Mouse (Mus musculus) myocyte (in vitro differentiated cells): ENCODE results near the gene Gm9972. TPM values are rescaled to one million over a fixed set of nuclear protein-coding genes. Genes with fewer than 3 reads are reported as not detected.

Experiments used
- H3K27me3 ChIP-seq: one replicate; pipeline ENCODE4 v1.6.1; 2011; ENCODE audit not compliant: control insufficient read depth, insufficient read depth, insufficient read length
- H3K36me3 ChIP-seq: one replicate; pipeline ENCODE4 v1.6.1; 2011; ENCODE audit not compliant: control insufficient read depth, insufficient read depth
- H3K4me2 ChIP-seq: one replicate; pipeline ENCODE4 v1.6.1; 2011; ENCODE audit warnings: low read depth, control low read depth
- H3K4me3 ChIP-seq: one replicate; pipeline ENCODE4 v1.5.1; 2011; ENCODE audit warnings: mild to moderate bottlenecking, control low read depth, moderate library complexity
- H3K79me2 ChIP-seq: one replicate; pipeline ENCODE4 v1.6.1; 2011; ENCODE audit not compliant: control insufficient read depth, insufficient read depth
- H3ac ChIP-seq: one replicate; pipeline ENCODE4 v1.6.1; 2011; ENCODE audit not compliant: control insufficient read depth, insufficient read length
- CEBPB ChIP-seq: IDR thresholded peaks from 2 replicates; pipeline ENCODE4 v1.6.1; 2011; ENCODE audit warnings: mild to moderate bottlenecking, moderate library complexity; ENCODE audit not compliant: poor library complexity, insufficient read depth, severe bottlenecking
- E2F4 ChIP-seq: IDR thresholded peaks from one replicate; pipeline ENCODE4 v1.6.1; 2011; ENCODE audit warnings: mild to moderate bottlenecking, control low read depth, moderate library complexity; ENCODE audit not compliant: insufficient read depth
- MAX ChIP-seq: IDR thresholded peaks from one replicate; pipeline ENCODE4 v1.6.1; 2011; ENCODE audit warnings: low read depth, mild to moderate bottlenecking, control low read depth
- MYOD1 ChIP-seq, 3 experiments: IDR thresholded peaks; one replicate each; pipeline ENCODE4 v1.6.1; 2011; ENCODE audit warnings: control low read depth in 2 of 3, low read depth in 2 of 3, mild to moderate bottlenecking in 2 of 3, moderate library complexity in 1 of 3; ENCODE audit not compliant: insufficient read length in 2 of 3, control insufficient read depth in 1 of 3
- MYOG ChIP-seq, 3 experiments: IDR thresholded peaks; one replicate each; pipeline ENCODE4 v1.6.1; 2011; ENCODE audit warnings: control low read depth in 2 of 3, low read depth in 2 of 3, mild to moderate bottlenecking in 2 of 3; ENCODE audit not compliant: insufficient read length in 2 of 3, control insufficient read depth in 1 of 3, insufficient read depth in 1 of 3
- POLR2A ChIP-seq: IDR thresholded peaks from one replicate; pipeline ENCODE4 v1.6.1; 2011; ENCODE audit warnings: low read depth, mild to moderate bottlenecking, control low read depth, moderate library complexity; ENCODE audit not compliant: insufficient read length
- POLR2AphosphoS2 ChIP-seq: IDR thresholded peaks from one replicate; pipeline ENCODE4 v1.6.1; 2011; ENCODE audit warnings: low read depth, control low read depth; ENCODE audit not compliant: insufficient read length
- REST ChIP-seq: IDR thresholded peaks from one replicate; pipeline ENCODE4 v1.6.1; 2011; ENCODE audit warnings: mild to moderate bottlenecking, control low read depth, moderate library complexity; ENCODE audit not compliant: insufficient read depth, insufficient read length
- SRF ChIP-seq: IDR thresholded peaks from one replicate; pipeline ENCODE4 v1.6.1; 2011; ENCODE audit warnings: low read depth; ENCODE audit not compliant: control insufficient read depth, insufficient read length
- TCF12 ChIP-seq: IDR thresholded peaks from one replicate; pipeline ENCODE4 v1.6.1; 2011; ENCODE audit warnings: mild to moderate bottlenecking, control low read depth; ENCODE audit not compliant: poor library complexity, insufficient read depth, severe bottlenecking
- TCF3 ChIP-seq: IDR thresholded peaks from one replicate; pipeline ENCODE4 v1.6.1; 2011; ENCODE audit warnings: low read depth, control low read depth; ENCODE audit not compliant: insufficient read length
- USF1 ChIP-seq: IDR thresholded peaks from one replicate; pipeline ENCODE4 v1.6.1; 2011; ENCODE audit warnings: low read depth, mild to moderate bottlenecking, control low read depth, moderate library complexity
- polyA plus RNA-seq: library from polyadenylated mRNA; unstranded; fragments of >200 nt; fragmentation: generic; extraction: Trizol; gene quantifications from one replicate; pipeline ENCODE4 v1.2.1, GENCODE M21; 2012; ENCODE audit warnings: missing spikeins

Gm9972 gene
- polyA plus RNA-seq, 1 experiment, result not detected

DNA sequence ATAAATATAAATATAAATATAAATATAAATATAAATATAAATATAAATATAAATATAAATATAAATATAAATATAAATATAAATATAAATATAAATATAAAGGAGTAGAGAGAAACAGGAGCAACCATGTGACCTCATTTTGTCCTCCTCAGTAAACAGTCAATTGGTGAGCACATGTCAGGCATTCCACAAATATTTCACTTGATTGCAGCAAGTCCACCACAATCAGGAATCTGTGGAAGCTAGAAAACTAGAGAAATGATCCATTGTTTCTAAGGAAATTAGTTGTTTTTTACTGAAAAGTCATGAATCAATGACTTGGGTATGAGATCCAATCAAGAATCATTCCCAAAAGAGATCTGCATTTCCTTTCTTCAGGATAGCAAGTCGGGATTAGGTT is 5.7 kb upstream of the Gm9972 start:
- Histone ChIP-seq H3K27me3 (no peaks in the 10 kb centered on the region), H3K4me2 (no peak overlapping the region), H3ac (no peak overlapping the region), H3K79me2 (no peaks in the 10 kb centered on the region), H3K36me3 (no peaks in the 10 kb centered on the region), H3K4me3 (no peak overlapping the region)
- peak; percentile 38 for TF ChIP-seq USF1
- TF ChIP-seq MAX, result peak; percentile 55
- no peak for TF ChIP-seq E2F4
- no peak for TF ChIP-seq POLR2A
- TF ChIP-seq TCF3, result no peak
- peak; percentile 79 for TF ChIP-seq CEBPB

DNA sequence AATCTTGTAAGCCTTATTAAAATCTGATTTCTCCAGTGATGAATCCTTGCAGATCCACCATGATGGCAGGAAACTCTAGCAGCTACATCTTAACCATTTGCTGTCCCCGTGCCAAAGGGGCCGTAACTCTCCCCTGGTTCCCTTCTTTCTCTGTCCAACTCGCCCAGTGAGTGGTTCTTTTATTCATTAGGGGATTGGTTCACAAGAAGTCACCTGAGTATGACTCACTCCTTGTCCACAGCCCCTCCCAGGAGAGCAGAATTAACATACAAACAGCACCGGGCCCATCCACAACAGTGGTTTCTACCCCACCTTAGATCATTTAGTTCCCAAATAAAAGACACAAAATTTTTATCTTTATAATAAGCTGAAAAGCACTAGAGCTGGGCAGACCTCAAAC is 3.4 kb upstream of the Gm9972 start:
- TF ChIP-seq TCF3, result no peak
- TF ChIP-seq MYOG (IDR thresholded peaks at IDR 0.05; ENCODE audit: control insufficient read depth in 1 of 3, insufficient read depth in 1 of 3, insufficient read length in 2 of 3, low read depth in 2 of 3), result no peak
- no peak for TF ChIP-seq REST
- no peak for TF ChIP-seq E2F4
- no peak for TF ChIP-seq POLR2A
- no peak for TF ChIP-seq TCF12
- no peak for TF ChIP-seq POLR2AphosphoS2
- TF ChIP-seq MAX, result no peak
- no peak for TF ChIP-seq SRF
- no peak for TF ChIP-seq CEBPB
- TF ChIP-seq MYOD1 (IDR thresholded peaks at IDR 0.05; ENCODE audit: control insufficient read depth in 1 of 3, insufficient read length in 2 of 3, low read depth in 2 of 3), result no peak
- no peak for TF ChIP-seq USF1
- Histone ChIP-seq H3ac (no peak overlapping the region), H3K36me3 (no peaks in the 10 kb centered on the region), H3K27me3 (no peaks in the 10 kb centered on the region), H3K4me3 (no peak overlapping the region), H3K79me2 (no peaks in the 10 kb centered on the region), H3K4me2 (peak overlapping the region; percentile 47)

DNA sequence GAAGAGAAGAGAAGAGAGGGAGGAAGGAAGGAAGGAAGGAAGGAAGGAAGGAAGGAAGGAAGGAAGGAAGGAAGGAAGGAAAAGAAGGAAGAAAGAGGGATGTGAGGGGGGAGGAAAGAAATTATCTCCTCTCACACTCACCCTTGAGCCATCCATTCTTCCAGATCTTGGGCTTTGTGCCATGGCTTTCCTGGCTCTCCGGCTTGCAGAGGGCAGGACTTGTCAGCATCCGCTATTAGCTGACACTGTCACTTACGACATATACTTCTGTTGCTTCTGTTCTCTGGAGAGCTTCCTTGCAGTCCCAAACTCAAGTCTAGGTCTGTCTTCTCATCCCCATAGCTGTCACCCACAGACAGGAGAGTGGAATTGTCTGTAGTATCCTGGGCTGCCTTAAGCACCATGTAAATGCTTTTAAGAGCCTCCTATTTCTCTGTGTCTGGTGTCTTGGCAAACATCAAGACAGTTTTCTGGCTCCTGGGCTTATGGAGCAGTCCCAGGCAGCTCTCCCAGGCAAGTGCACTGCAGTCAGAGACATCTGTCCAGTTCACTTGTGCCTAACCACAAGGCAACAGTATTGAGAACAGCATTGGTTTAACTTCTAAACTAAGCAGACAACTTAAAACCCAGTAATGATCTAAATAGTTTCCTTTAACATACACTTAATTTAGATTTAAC is 10.5 kb downstream of the Gm9972 start:
- TF ChIP-seq CEBPB (no peak), TCF12 (no peak), POLR2AphosphoS2 (no peak), MYOD1 (IDR thresholded peaks at IDR 0.05; ENCODE audit: control insufficient read depth in 1 of 3, insufficient read length in 2 of 3, low read depth in 2 of 3) (no peak), SRF (no peak), POLR2A (no peak), REST (no peak), USF1 (no peak), MAX (no peak), MYOG (IDR thresholded peaks at IDR 0.05; ENCODE audit: control insufficient read depth in 1 of 3, insufficient read depth in 1 of 3, insufficient read length in 2 of 3, low read depth in 2 of 3) (no peak), TCF3 (no peak), E2F4 (no peak)
- H3K4me2 ChIP-seq, result no peak overlapping the region
- H3K27me3 ChIP-seq, result no peaks in the 10 kb centered on the region
- H3ac ChIP-seq, result no peak overlapping the region
- no peak overlapping the region for H3K4me3 ChIP-seq
- no peaks in the 10 kb centered on the region for H3K79me2 ChIP-seq
- no peaks in the 10 kb centered on the region for H3K36me3 ChIP-seq

DNA sequence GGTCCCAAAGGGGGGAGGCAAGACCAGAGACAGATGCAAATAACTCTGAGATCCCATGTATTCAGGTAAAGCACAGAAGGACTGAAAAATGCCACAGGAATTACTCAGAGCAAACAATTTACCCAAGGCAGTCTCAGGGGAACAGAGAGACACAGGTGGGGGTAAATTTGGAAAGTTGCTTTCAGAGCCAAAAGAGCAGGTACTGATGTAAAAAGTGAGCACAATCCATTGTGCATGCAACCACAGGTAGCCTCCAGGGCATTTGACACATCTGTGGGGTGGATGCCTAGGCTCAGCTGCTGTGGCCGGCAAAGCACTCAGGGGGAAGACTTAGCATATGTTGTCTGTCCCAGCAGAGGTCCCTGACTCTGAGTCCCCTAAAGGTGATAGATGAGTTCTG is 13.8 kb downstream of the Gm9972 start:
- no peaks in the 10 kb centered on the region for H3K27me3 ChIP-seq
- no peak overlapping the region for H3K4me2 ChIP-seq
- H3K79me2 ChIP-seq, result no peaks in the 10 kb centered on the region
- H3K4me3 ChIP-seq, result no peak overlapping the region
- no peaks in the 10 kb centered on the region for H3K36me3 ChIP-seq
- no peak overlapping the region for H3ac ChIP-seq
- TF ChIP-seq MYOD1 (IDR thresholded peaks at IDR 0.05; ENCODE audit: control insufficient read depth in 1 of 3, insufficient read length in 2 of 3, low read depth in 2 of 3) (no peak), USF1 (no peak), MAX (no peak), CEBPB (no peak), MYOG (IDR thresholded peaks at IDR 0.05; ENCODE audit: control insufficient read depth in 1 of 3, insufficient read depth in 1 of 3, insufficient read length in 2 of 3, low read depth in 2 of 3) (no peak), REST (no peak), POLR2AphosphoS2 (no peak), SRF (no peak), TCF12 (no peak), TCF3 (no peak), POLR2A (no peak), E2F4 (no peak)

DNA sequence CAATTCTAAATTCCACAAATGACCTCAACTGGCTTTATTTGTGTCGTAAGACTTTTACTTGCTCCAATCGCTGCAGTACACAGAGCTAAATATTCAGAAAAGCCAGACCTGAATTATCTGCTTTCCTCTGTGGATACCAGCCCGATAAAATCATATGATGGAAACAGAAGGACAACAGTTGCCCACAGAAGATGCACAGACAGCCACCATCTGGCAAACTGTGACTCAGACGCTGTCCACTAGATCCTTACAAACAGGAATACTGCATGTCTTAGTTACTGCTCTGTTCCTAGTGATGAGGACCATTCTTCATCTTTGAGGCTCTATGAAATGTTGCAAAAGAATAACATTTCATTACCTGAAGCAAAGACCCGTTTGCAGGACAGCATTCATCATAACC is 19.4 kb downstream of the Gm9972 start:
- H3K27me3 ChIP-seq, result no peaks in the 10 kb centered on the region
- no peaks in the 10 kb centered on the region for H3K79me2 ChIP-seq
- H3K4me3 ChIP-seq, result no peak overlapping the region

More for the DNA sequence above, 19.4 kb downstream of the Gm9972 start:
- H3ac ChIP-seq, result no peak overlapping the region
- H3K4me2 ChIP-seq, result no peak overlapping the region
- no peak for TF ChIP-seq E2F4
- no peak for TF ChIP-seq POLR2AphosphoS2
- no peak for TF ChIP-seq POLR2A
- TF ChIP-seq TCF12, result no peak
- no peak for TF ChIP-seq SRF
- no peak for TF ChIP-seq REST
- no peak for TF ChIP-seq USF1
- TF ChIP-seq MYOD1 (IDR thresholded peaks at IDR 0.05; ENCODE audit: control insufficient read depth in 1 of 3, insufficient read length in 2 of 3, low read depth in 2 of 3), result no peak
- no peaks in the 10 kb centered on the region for H3K36me3 ChIP-seq
